Mouse (Mus musculus) thymus, postnatal 36 days (tissue): ENCODE measurements at regions not wholly inside any gene's neighbourhood (a gene's known extent, or its start where the extent isn't known, plus 50 kb on each side); places are given as distances from the start of the nearest gene placed in this dataset.

Source experiments
- DNase-seq, 2 experiments: peaks; one replicate each; pipeline ENCODE4 v3.0.0; 2022; ENCODE audit warnings: mixed read lengths in 2 of 2

DNA sequence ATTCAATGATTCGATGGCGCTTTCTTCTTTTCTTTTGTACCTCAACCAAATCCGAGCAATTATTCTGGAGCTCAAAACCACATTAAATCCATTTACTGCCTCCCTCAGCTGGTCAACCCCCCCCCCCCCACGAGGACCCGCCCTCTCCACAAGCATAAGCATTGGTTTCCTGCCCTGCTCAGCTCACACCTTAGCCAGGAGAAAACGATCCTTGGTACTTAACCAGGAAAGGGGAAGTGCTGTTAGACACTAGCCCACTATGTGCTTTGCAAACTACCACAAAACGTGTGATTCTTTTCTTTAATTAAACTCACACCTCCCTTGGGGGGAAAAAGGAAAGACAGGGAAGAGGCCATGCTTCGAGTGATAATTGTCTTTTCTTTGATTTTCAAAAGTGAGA lies 169.8 kb downstream of the Arrdc4 start:
- no peak for DNase-seq

- DNase-seq: no peak
These were observed 177.7 kb downstream of the Arrdc4 start for GRCm38 (mm10) chr7:68571315-68571714.

- no peak for DNase-seq
These were observed 180.9 kb downstream of the Arrdc4 start for GRCm38 (mm10) chr7:68568127-68568510.

- DNase-seq: no peak
These were observed 181.5 kb downstream of the Arrdc4 start for GRCm38 (mm10) chr7:68567452-68568126.

GRCm38 (mm10) chr7:68559440-68560343 lies 189.3 kb downstream of the Arrdc4 start:
- DNase-seq: no peak

DNA sequence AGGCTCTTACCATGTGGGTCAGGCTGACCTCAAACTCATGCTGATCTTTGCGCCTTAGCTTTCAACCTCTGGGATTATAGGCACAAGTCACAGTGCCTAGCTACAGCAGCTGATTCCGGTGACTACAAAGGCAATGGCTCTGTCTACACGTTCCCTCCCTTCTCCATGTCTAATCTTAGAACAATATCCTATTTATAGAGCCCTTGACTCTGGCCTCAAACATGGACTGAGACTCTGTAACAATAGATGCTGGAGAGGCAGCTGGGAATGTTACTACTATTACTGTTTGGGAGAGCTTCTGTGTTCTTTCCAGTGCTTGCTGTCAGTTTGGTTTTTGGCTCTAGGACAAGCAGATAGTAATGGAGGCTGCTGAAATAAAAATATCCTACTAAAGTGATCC lies 198.7 kb downstream of the Arrdc4 start:
- no peak for DNase-seq

GRCm38 (mm10) chr7:68548176-68548575 lies 200.9 kb downstream of the Arrdc4 start:
- DNase-seq: no peak

DNA sequence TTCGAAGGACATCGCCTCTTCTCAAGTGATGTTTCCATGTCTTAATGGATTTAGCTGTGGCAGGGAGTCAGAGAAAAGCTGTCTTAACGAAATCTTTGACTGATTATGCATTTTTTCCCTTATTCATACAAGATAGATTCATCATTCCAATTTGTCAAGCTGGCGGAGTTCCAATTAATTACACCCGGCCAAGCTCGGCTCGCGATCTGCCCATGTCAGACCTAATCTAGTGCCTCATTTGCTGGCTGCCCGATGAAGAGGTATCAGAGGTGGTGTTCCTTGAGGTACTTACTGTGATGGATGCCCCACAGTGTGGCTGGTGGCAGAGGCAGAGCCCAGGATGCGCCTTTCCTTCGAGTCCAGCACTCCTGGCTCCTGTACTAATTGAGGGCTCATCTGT lies 204.9 kb downstream of the Arrdc4 start:
- no peak for DNase-seq

- no peak for DNase-seq
These were observed 235.5 kb downstream of the Fam169b start for GRCm38 (mm10) chr7:68509096-68509495.

DNA sequence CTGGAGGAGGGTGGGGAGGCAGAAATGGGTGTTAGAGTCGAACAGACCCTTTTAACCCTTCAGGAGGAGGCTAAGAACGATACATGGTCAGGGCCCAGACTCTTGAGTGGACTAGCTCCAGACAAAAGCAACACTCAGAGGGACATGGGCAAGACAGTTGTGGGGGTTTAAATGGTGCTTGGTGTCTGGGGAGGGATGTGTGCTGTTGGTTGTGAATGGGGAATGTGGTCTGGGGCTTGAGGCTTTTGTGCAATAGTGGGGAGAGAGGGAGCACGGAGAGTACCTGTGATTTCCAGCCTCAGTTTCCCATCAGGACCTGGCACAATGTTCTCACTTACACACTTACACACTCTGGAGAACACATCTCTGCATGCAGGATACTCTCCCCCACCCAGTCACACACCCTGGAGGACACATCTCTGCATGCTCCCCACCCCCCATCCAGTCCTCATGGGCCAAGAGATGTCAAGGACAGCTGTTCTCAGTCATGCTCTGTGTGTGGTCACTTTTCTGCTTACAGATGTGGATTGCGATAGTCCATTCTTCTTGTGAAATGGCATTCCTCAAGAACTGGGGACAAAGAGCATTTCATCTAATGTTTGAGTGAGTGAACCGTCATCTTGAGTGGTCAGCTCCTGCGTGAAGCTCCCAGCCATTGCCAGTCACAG lies 217.6 kb downstream of the Fam169b start:
- DNase-seq: no peak

DNA sequence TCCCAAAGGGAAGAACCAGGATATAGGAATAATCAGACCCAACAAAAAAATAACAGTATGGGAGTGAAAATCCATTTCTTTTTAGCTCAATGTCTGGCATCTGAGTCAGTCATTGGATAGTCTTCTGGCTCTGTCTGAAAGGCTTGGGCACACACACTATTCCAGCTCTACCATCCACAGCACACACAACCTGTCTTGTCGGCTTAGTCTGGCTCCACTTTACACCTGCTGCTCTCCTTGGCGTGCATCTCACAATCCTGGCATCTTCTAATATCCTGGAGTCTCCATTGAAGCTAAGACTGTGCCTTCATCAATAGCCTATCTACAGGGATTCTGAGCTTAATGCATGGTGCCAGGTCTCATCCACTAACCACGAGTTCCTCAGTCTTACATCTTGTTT lies 213.0 kb downstream of the Fam169b start:
- no peak for DNase-seq

DNA sequence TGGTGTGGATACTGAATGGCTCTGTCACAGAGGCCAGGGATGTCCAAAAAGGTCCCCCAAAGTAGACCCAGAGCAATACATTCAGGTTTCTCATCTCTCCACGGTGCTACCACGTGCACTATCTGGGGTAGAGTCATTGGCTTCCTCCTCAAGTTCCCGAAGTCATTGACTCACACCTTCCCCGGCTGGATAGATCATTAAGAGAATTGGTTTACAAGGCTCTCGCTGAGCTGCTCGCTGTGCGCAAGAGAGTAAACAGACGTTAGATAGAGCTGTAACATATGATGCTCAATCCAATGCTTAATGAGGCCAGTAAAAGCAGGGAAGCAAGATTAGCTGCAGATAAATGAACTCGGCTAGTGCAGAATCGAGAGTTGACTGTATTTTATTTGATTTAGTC lies 208.9 kb downstream of the Fam169b start:
- no peak for DNase-seq

- peak; percentile 19 to 29 for DNase-seq
These were observed 207.1 kb downstream of the Fam169b start for GRCm38 (mm10) chr7:68480770-68481169.

DNA sequence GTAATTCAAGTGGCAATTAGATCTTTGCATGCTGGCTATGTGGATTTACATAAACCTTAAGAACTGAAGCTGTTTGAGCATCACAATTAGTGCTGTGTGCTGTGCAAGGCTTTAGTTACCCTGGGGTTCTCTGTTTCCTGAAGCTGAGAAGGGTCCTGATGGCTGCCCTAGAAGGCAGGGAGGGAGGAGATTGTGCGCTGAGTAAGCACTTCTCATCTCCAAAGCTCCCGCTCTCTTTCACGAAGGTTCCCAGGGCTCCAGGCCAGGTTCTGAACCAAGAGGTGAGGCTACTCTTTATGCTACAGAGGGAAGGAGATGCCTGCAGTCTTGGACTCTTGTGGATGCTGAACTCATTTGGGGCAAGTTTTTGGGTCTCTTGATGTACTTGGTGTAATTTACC lies 206.7 kb downstream of the Fam169b start:
- DNase-seq: no peak

- no peak for DNase-seq
These were observed 204.4 kb downstream of the Fam169b start for GRCm38 (mm10) chr7:68478044-68478443.

DNA sequence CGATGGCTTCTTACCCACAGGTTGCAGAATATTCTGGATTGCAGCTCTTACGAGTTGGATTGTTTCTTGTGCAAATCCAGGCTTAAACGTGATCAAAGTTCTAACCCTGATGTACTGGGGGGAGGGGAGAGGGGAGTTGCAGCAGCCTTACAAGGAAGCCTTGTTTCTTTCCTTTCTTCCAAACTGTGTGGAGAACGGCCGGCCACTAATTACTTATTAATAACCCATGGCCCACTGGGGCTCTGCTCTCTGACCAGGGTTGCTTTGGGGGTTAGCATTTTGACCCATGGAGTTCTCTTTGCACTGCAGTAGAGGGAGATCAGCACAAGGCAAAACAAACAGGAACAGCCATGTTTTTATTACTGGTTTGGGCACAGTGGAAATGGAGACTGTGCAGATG lies 199.2 kb downstream of the Fam169b start:
- no peak for DNase-seq

DNA sequence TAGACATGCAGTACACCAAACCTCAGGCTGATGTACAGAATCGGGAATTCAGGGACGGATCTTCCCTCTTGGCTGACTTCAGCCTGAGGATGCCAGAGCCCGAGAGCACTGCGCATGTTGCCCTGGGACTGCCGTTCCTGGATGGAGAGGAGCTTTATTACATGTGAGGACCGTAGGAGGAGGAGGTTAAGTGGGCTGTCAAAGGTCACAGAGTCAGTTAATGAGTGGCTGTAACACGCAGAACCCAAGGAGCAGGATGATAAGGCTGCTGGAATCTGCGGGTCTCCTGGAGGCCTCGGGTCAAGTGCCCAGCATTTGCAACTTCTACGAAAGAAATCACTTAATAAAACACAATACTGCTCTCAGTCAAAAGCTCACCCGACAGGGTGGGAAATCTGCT lies 197.3 kb downstream of the Fam169b start:
- DNase-seq: no peak

- no peak for DNase-seq
These were observed 194.9 kb downstream of the Fam169b start for GRCm38 (mm10) chr7:68468574-68468973.

DNA sequence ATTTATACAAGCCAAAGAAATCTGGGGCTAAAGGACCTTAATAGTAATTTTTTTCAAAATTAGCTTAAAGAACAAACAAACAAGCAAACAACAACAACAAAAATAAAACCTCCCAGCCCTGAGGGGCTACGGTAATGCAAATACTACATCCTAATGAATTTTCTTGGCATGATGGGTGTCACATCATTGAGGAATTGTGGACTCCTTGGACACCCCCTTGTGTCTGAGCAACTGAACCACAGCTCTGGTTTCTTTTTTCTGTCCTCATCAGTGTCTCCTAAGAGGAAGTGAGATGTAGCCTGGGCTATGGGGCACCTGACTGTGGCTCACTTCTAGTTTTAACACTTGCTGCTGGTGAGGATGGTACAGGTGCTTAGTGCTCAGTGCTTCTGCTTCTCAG lies 184.2 kb downstream of the Fam169b start:
- no peak for DNase-seq

DNA sequence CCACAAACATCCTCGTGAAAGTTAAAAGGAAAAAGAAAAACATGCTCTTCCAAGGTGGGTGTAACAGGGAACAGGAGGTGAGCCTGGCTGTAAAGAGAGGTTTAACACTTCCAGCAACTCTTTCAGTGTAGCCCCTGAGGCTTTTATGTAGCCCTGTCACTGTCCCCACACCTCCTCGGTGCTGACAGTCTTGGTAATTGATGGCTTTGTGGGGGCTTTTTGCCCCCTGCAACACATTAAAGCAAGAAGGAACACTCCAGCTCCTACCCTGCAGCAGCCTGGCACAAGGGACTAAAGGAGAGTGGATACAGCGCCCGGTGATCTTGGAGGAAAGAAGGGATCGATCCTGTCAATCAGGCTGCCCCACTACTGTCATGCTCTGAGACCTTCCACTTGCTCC lies 181.8 kb downstream of the Fam169b start:
- no peak for DNase-seq

GRCm38 (mm10) chr7:68453028-68453692 lies 179.5 kb downstream of the Fam169b start:
- no peak for DNase-seq

- DNase-seq: no peak
These were observed 170.9 kb downstream of the Fam169b start for GRCm38 (mm10) chr7:68444426-68445095.
